Mouse (Mus musculus) left cerebral cortex, adult 2 months (tissue): ENCODE results near the gene Dhx40. TPM values are rescaled to one million over a fixed set of nuclear protein-coding genes. Genes with fewer than 3 reads are reported as not detected.
"Not testable (repeated sequence)": the region's sequence is repeated elsewhere in the genome, so short reads cannot be mapped to it uniquely, and the experiment has no call there.

ENCODE experiments used
- DNase-seq, 2 experiments: peaks; one replicate each; pipeline ENCODE4 v3.0.0; 2021 to 2022; ENCODE audit warnings: low spot score in 2 of 2, mixed read lengths in 1 of 2; ENCODE audit errors: extremely low spot score in 1 of 2
- H3K27ac ChIP-seq: fragments of 200-600 bp; 2 replicates; pipeline ENCODE4 v1.8.1; 2022
- H3K4me3 ChIP-seq: fragments of 200-600 bp; 2 replicates; pipeline ENCODE4 v1.8.1; 2022
- CTCF ChIP-seq: fragments of 200-600 bp; IDR thresholded peaks from 2 replicates; pipeline ENCODE4 v1.8.1; 2022; ENCODE audit warnings: antibody characterized with exemption, mild to moderate bottlenecking, moderate library complexity
- intact Hi-C: fragments of 180-260 bp; cut with DNase I; formaldehyde crosslinking; loops from one replicate; pipeline ENCODE4 v1.15.1; 2025
- total RNA-seq, 2 experiments: library from RNA; stranded (reverse); gene quantifications; 2 replicates each; pipeline ENCODE4 v1.2.3; 2021

Gene Dhx40
- total RNA-seq, 2 experiments from 2014 or later, result 17.3 to 19.3 TPM

DNA sequence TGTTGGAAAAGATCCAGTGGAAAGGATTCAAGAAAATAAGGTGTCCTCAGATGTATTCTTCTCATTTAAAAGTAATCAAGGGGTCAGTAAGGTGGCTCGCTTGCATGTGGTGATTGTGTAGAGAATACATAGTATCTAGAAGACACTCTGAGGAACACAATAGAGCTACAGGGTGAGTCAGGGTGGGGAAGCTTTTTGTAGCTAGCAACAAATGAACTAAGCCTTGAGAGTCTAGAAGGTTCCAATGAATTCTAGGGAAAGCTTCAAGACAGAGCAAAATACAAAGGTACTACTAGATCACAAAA is 3.7 kb upstream of the Dhx40 start:
- intact Hi-C loops, result no loop called here
- Histone ChIP-seq H3K27ac (no peak overlapping the region), H3K4me3 (no peak overlapping the region)
- no peak for TF ChIP-seq CTCF
- DNase-seq, result no peak

GRCm38 (mm10) chr11:86810572-86811325 is 3.2 kb upstream of the Dhx40 start:
- H3K4me3 ChIP-seq, result no peak overlapping the region
- intact Hi-C loops, result no loop called here
- no peak overlapping the region for H3K27ac ChIP-seq
- no peak for TF ChIP-seq CTCF
- no peak for DNase-seq

GRCm38 (mm10) chr11:86809828-86810227 is 2.3 kb upstream of the Dhx40 start:
- TF ChIP-seq CTCF, result no peak
- intact Hi-C loops, result no loop called here

DNA sequence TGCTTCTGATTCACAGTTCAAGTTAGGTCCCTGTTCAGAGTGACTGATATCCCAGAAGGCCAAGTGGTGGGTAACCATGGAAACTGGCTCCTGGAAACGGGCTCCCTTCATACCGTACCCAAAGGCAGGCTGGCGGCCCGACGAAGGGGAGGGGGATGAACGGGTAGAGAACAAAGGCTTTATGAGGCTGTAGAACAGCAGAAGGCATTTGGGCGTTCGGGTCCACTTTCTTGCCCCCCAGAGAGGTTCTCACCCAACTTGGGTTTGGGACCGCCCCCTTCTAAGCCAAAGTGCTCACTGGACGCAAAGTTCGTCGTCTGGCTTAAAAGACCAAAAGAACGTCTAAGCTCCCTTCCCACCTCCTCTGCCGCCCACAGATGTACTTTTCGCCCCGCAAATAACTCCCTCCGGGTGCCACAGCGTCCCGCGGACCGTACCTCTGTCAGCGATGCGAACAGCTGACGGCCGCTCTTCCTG is 507 bp downstream of the Dhx40 start:
- Histone ChIP-seq H3K27ac (peak overlapping the region; percentile 37), H3K4me3 (peak overlapping the region; percentile 98)
- no peak for TF ChIP-seq CTCF
- intact Hi-C loops, result loop anchor here (2.0 kb wide), 1 partner anchor 188 kb away; no protein-coding TSS in a partner anchor
- peak; percentile 50 to 51 for DNase-seq

More at GRCm38 (mm10) chr11:86809828-86810227, 2.3 kb upstream of the Dhx40 start:
- no peak overlapping the region for H3K4me3 ChIP-seq
- no peak for DNase-seq
- H3K27ac ChIP-seq, result no peak overlapping the region

DNA sequence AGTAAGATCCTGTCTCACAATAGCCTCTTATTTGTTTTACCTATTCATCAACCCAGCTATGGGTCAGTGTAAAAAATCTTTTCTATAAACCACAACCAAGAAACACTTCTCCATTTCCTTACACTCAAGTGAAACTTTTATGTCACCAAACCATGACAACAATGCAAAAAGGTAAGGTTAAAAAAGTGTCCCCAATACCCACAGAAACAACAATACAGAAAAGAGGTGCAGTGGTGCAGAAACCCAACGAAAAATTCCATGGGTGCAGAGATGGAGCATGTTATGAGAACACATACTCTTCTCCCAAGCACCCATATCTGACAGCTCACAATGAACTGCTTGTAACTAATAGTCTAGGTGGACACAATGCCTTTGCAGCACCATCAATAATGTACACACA is 13.4 kb downstream of the Dhx40 start:
- intact Hi-C loops, result no loop called here
- TF ChIP-seq CTCF, result no peak
- DNase-seq, result no peak
- no peak overlapping the region for H3K4me3 ChIP-seq
- no peak overlapping the region for H3K27ac ChIP-seq

- not testable (repeated sequence) for DNase-seq, H3K4me3 ChIP-seq, H3K27ac ChIP-seq
- TF ChIP-seq CTCF, result peak; percentile 25
- intact Hi-C loops, result loop anchor here (5.0 kb wide), 1 partner anchor 220 kb away; no protein-coding TSS in a partner anchor
Measured at GRCm38 (mm10) chr11:86787436-86787835, 20.1 kb downstream of the Dhx40 start.

- no peak for DNase-seq
- no peak for TF ChIP-seq CTCF
- Histone ChIP-seq H3K4me3 (no peak overlapping the region), H3K27ac (no peak overlapping the region)
- intact Hi-C loops, result loop anchor here (5.0 kb wide), 1 partner anchor 222 kb away; no protein-coding TSS in a partner anchor
Measured at GRCm38 (mm10) chr11:86785767-86786166, 21.8 kb downstream of the Dhx40 start.

GRCm38 (mm10) chr11:86769884-86770283 is 37.7 kb downstream of the Dhx40 start:
- intact Hi-C loops, result no loop called here
- DNase-seq, result no peak
- Histone ChIP-seq H3K27ac (no peak overlapping the region), H3K4me3 (no peak overlapping the region)
- TF ChIP-seq CTCF, result no peak

DNA sequence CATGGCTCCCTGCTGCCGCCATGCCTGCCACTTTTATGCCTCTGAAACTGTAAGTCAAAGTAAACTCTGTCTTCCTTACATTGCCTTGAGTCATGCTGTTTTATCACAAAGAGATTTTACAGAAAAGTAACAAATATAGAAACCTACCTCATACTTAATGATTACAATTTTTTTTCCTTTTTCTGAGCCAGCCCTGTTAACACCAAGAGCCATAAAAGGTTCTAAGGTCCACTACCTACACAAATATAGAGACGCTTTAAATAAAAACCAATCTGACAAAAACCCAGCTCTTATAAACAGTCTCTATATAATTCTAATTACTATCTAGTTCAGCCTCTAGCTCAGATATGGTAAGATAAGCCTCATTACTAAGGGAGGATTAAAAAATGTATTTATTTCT is 43.0 kb downstream of the Dhx40 start:
- TF ChIP-seq CTCF, result no peak
- intact Hi-C loops, result no loop called here
- H3K27ac ChIP-seq, result no peak overlapping the region
- DNase-seq, result no peak
- H3K4me3 ChIP-seq, result no peak overlapping the region

- intact Hi-C loops, DNase-seq, H3K4me3 ChIP-seq, H3K27ac ChIP-seq: not testable (repeated sequence)
Measured at GRCm38 (mm10) chr11:86763127-86763526, 44.4 kb downstream of the Dhx40 start.

- intact Hi-C loops, result no loop called here
- Histone ChIP-seq H3K4me3 (no peak overlapping the region), H3K27ac (no peak overlapping the region)
- no peak for TF ChIP-seq CTCF
- DNase-seq, result no peak
Measured at GRCm38 (mm10) chr11:86760357-86760756, 47.2 kb downstream of the Dhx40 start.

- no peak for TF ChIP-seq CTCF
- intact Hi-C loops, result loop anchor here (1.0 to 5.0 kb wide), 2 partner anchors 182 to 236 kb away; no protein-coding TSS in a partner anchor
- H3K4me3 ChIP-seq, result no peak overlapping the region
- H3K27ac ChIP-seq, result peak overlapping the region; percentile 98; the same call in 1 of the 2 replicates
- DNase-seq, result no peak
Measured at GRCm38 (mm10) chr11:86759886-86760285, 47.7 kb downstream of the Dhx40 start.

- intact Hi-C loops, result loop anchor here (1.0 to 5.0 kb wide), 2 partner anchors 183 to 237 kb away; no protein-coding TSS in a partner anchor
- Histone ChIP-seq H3K4me3 (no peak overlapping the region), H3K27ac (peak overlapping the region; percentile 98)
- no peak for TF ChIP-seq CTCF
- no peak for DNase-seq
Measured at GRCm38 (mm10) chr11:86759226-86759625, 48.3 kb downstream of the Dhx40 start.
